Mouse (Mus musculus): ENCODE results near the gene B3galt5. TPM values are rescaled to one million over a fixed set of nuclear protein-coding genes. Genes with fewer than 3 reads are reported as not detected.

The B3galt5 gene
- total RNA-seq, 2 experiments from 2014 or later = 0.11 TPM; not detected in 1

GRCm38 (mm10) chr16:96345117-96345516 lies 109.5 kb downstream of the B3galt5 start:
- peak; percentile 25 for DNase-seq

DNA sequence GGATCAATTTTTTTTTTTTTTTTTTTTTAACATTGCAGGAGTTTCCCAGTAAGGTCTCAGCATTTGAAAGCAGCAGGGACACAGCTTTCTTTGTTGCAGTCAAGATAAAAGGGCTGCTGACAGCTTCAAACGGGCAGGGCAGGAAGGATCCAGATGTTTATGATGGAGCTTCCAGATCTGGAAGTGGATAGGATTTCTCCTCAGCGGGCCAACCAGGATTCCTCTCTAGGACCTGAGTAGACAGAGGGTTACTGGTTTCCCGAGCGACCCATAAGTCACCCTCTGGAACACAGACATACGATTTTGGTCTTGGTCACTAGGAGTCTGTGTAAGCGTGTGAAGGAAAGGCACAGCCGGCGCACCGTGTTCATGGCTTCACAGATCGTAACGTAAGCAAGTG lies 112.5 kb downstream of the B3galt5 start:
- DNase-seq = no peak

- no peak for DNase-seq
Measured at GRCm38 (mm10) chr16:96348766-96349165, 113.2 kb downstream of the B3galt5 start.

- no peak for DNase-seq
Measured at GRCm38 (mm10) chr16:96351520-96351919, 115.9 kb downstream of the B3galt5 start.

GRCm38 (mm10) chr16:96353296-96353896 lies 117.8 kb downstream of the B3galt5 start:
- no peak for DNase-seq

- DNase-seq = no peak
Measured at GRCm38 (mm10) chr16:96353996-96354395, 118.4 kb downstream of the B3galt5 start.

DNA sequence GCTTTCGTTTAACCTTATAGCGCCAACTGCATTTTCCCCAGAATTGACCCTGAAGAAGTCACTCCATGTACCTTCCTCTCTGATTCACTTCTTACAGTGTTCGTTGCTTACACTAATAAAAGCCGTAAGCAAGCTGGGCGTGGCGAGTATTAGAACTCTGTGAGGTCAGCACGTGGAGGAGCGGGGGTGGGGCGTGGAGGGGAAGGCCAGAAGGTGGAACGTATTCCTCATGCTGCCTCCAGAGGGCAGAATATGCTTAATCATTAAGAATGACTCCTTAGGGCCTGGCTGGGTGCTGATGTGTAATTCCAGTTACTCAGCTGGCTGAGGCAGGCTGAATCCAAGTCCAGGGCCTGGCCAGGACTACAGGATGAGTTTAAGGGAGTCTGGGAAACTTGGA lies 122.3 kb downstream of the B3galt5 start:
- DNase-seq = peak; percentile 40

DNA sequence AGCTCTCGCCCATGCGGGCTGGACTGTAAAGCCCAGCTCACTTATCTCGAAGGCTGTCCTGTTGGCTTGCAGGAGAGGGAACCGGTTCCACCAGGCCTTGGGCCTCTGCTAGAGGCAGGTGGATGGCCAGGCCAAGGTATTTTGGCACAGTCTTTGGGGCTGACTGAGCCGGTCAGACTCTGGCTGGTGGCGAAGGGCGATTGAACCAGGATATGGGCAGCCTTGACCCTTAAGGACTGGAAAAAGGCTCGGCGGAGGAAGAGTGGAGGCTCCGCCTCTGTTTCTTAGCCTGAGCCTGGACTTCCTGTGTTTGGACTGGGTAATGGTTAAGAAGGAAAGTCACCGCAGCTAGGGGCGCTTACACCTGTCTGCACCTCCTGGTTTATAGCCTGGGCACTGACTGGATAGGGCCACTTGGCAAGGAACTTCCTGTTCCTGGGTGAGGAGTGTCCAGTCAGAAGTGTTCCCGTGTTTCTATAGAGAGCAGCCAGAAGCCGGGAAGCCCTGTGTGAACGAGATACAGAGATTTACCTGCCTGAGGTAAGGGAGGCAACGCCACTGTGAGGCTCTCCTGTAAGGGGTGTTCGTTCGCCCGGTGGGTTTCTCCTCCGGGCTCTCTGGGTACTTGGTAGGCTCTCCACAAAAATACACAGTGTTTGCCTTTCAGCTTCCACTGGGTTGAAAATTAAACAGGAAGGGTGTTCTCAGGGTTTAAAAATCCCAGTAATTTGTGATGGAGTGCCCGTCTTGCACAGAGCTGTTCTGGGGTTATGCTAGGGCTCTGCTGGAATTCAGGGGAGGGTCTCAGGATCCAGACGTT lies 125.9 kb downstream of the B3galt5 start:
- no peak for DNase-seq

GRCm38 (mm10) chr16:96362873-96363272 lies 127.3 kb downstream of the B3galt5 start:
- no peak for DNase-seq

- DNase-seq = no peak
Measured at GRCm38 (mm10) chr16:96363277-96363676, 127.7 kb downstream of the B3galt5 start.

DNA sequence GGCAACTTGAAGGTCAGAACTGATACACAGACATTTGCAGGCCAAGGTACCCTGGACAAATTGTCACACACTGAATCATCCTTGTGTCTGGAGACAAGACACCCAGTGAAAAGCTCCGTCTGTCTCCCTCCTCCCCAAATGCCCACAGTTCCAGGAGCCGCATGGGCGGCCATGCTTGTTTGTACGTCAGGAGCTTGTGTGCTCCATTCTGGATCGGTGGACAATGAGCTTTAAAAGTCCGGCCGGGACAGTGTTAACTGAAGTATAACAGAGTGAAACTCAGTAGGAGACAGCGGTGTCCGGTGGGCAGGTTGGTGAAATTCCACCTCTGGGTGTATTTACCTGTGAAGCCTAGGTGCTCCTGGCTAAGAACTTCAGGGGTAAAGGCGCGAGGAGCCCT lies 129.3 kb downstream of the B3galt5 start:
- DNase-seq = no peak

Other genes with a start within 250 kb of the B3galt5 start
- 10 to 100 TPM in 1 of 2 experiments, 1 to 10 TPM in 1; 9.5 to 10.3 TPM for gene Psmg1, start 244.8 kb upstream of the B3galt5 start, total RNA-seq (2021)
- 10 to 100 TPM; 59.2 to 63.4 TPM for gene Brwd1, start 153.3 kb upstream of the B3galt5 start, total RNA-seq (2021)
- gene Hmgn1, start 108.1 kb upstream of the B3galt5 start, total RNA-seq (2021) = 10 to 100 TPM; 30.2 to 38.5 TPM
- gene Wrb, start 90.4 kb upstream of the B3galt5 start, total RNA-seq (2021) = 1 to 10 TPM; 9.5 to 9.8 TPM
- gene Lca5l, start 43.5 kb upstream of the B3galt5 start, total RNA-seq (2021) = under 1 TPM; 0.35 to 0.43 TPM
- 100 to 1,000 TPM; 960 to 980 TPM for gene Sh3bgr, start 35.4 kb upstream of the B3galt5 start, total RNA-seq (2021)
- not detected for gene Itgb2l, start 207.8 kb downstream of the B3galt5 start, total RNA-seq (2021)
- gene Pcp4, start 231.8 kb downstream of the B3galt5 start, total RNA-seq (2021) = under 1 TPM; 0.46 to 0.94 TPM

All from gastrocnemius, postnatal 25 days (tissue).